Mouse (Mus musculus) forebrain, embryonic 12.5 days (tissue): ENCODE data around the gene Slc7a7. TPM values are rescaled to one million over a fixed set of nuclear protein-coding genes. Genes with fewer than 3 reads are reported as not detected.

Source experiments
- ATAC-seq: fragments of 200-750 bp; cut with Nextera tagmentation; 2 replicates; pipeline ENCODE4 v1.8.0; 2017; ENCODE audit warnings: moderate TSS enrichment; ENCODE audit not compliant: low FRiP score
- H3K27ac ChIP-seq: fragments of 300-500 bp; sonication (generic); 2 replicates; pipeline ENCODE4 v1.5.1; 2016; ENCODE audit warnings: mild to moderate bottlenecking
- H3K27me3 ChIP-seq: fragments of 300-500 bp; sonication (generic); 2 replicates; pipeline ENCODE4 v1.6.1; 2016; ENCODE audit warnings: mild to moderate bottlenecking
- H3K36me3 ChIP-seq: fragments of 300-500 bp; sonication (generic); replicated peaks from 2 replicates; pipeline ENCODE4 v1.6.1; 2016; ENCODE audit warnings: mild to moderate bottlenecking
- H3K4me1 ChIP-seq: fragments of 300-500 bp; sonication (generic); 2 replicates; pipeline ENCODE4 v1.6.1; 2016
- H3K4me2 ChIP-seq: fragments of 300-500 bp; sonication (generic); 2 replicates; pipeline ENCODE4 v1.6.1; 2016; ENCODE audit warnings: mild to moderate bottlenecking, moderate library complexity
- H3K4me3 ChIP-seq: fragments of 300-500 bp; sonication (generic); replicated peaks from 2 replicates; pipeline ENCODE4 v1.5.1; 2016; ENCODE audit warnings: mild to moderate bottlenecking
- H3K9ac ChIP-seq: fragments of 300-500 bp; sonication (generic); 2 replicates; pipeline ENCODE4 v1.6.1; 2016; ENCODE audit warnings: mild to moderate bottlenecking
- H3K9me3 ChIP-seq: fragments of 300-500 bp; sonication (generic); 2 replicates; pipeline ENCODE4 v1.6.1; 2016
- WGBS: fragments of 180-500 bp; shearing (Covaris S2); methylation state at CpG from one replicate; pipeline ENCODE4 v1.1.7; 2016; 5-methylcytosine and 5-hydroxymethylcytosine counted together
- polyA plus RNA-seq: library from polyadenylated mRNA; unstranded; fragments of >200 nt; fragmentation: Nextera tagmentation; extraction: Ambion mirVana; gene quantifications from 2 replicates; pipeline ENCODE4 v1.2.1, GENCODE M21; 2016

Slc7a7 gene
- polyA plus RNA-seq, result 4.2 and 5.4 TPM in 2 replicates

DNA sequence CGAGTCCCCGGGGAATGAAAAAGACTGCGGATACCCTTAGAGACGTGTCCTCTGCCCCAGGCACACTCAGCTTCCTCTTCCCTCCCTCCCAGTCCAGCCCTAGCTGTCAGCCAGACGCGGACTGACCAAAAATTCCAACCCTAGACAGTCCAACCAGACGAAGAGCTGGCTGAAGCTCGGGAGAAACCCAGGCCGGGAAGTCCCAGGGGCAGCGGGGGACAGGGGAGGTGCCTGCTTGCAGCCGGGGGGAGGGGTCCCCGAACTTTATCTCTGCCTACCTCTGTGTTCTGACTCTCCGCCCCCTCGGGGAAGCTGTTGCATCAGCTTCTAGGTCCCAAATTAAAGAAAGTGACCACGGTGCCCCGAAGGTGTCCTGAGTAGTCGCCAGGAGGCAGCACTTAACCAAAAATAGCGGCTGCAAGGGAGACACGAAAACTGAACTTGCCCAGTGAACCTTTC lies at the start of gene Slc7a7:
Gene Slc7a7, minus strand, starts transcription at position 158 of the 459 bp plus-strand sequence.
- ATAC-seq, result no peak
- peaks cover 42% of the 10 kb centered on the region for H3K27me3 ChIP-seq
- no peaks in the 10 kb centered on the region for H3K9me3 ChIP-seq
- peak within 1 kb of the TSS; percentile 15; the same call in 1 of the 2 replicates for H3K4me2 ChIP-seq
- H3K36me3 ChIP-seq, result no peaks in the 10 kb centered on the region
- H3K27ac ChIP-seq, result no peak within 1 kb of the TSS
- no peak within 1 kb of the TSS for H3K9ac ChIP-seq
- no peak within 1 kb of the TSS for H3K4me3 ChIP-seq
- peaks cover 22% of the 10 kb centered on the region for H3K4me1 ChIP-seq
- 7% methylated on average over 19 of the region's 19 CpGs for WGBS

GRCm38 (mm10) chr14:54464293-54465005 lies 46.9 kb upstream of the Slc7a7 start:
- Histone ChIP-seq H3K27me3 (no peaks in the 10 kb centered on the region), H3K36me3 (peaks cover 21% of the 10 kb centered on the region), H3K9ac (peak overlapping the region; percentile 79), H3K9me3 (no peaks in the 10 kb centered on the region), H3K4me2 (peak overlapping the region; percentile 92), H3K4me1 (peaks cover 7% of the 10 kb centered on the region; the same call in 1 of the 2 replicates), H3K27ac (peak overlapping the region; percentile 69; the same call in 1 of the 2 replicates), H3K4me3 (peak overlapping the region; percentile 82)
- peak; percentile 78 for ATAC-seq
- WGBS, result 1% methylated on average over 50 of the region's 57 CpGs

DNA sequence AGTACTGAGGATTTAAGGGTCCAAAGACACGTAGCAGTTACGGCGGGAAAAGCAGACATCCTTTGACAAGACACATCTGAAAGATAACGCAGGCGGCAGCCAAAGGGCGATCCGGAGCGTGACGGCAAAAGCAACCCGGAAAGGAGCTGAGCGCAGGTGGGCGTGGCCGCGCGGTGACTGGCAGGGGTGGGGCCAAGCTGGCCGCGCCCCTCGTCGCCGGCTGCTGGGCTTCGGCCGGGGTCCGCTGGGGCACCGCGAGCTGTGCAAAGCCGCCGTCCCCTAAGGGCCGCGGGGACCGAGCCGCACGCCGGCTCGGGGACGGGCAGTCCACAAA lies 46.3 kb upstream of the Slc7a7 start, which contains the start of gene Lrp10:
Gene Lrp10, plus strand, starts transcription at position 179 of the 334 bp plus-strand sequence.
- Histone ChIP-seq H3K27ac (peak within 1 kb of the TSS; percentile 69; the same call in 1 of the 2 replicates), H3K4me1 (peaks cover 7% of the 10 kb centered on the region; the same call in 1 of the 2 replicates), H3K4me3 (peak within 1 kb of the TSS; percentile 82), H3K27me3 (no peaks in the 10 kb centered on the region), H3K4me2 (peak within 1 kb of the TSS; percentile 92), H3K36me3 (peaks cover 16% of the 10 kb centered on the region), H3K9me3 (no peaks in the 10 kb centered on the region), H3K9ac (peak within 1 kb of the TSS; percentile 79)
- ATAC-seq, result peak; percentile 94
- 0% methylated on average over 29 of the region's 35 CpGs for WGBS

- Histone ChIP-seq H3K9ac (peak overlapping the region; percentile 79), H3K27me3 (no peaks in the 10 kb centered on the region), H3K4me3 (peak overlapping the region; percentile 82), H3K27ac (peak overlapping the region; percentile 69; the same call in 1 of the 2 replicates), H3K36me3 (peaks cover 10% of the 10 kb centered on the region), H3K9me3 (no peaks in the 10 kb centered on the region), H3K4me1 (peaks cover 7% of the 10 kb centered on the region; the same call in 1 of the 2 replicates), H3K4me2 (peak overlapping the region; percentile 92)
- WGBS, result 13% methylated on average over 12 of the region's 12 CpGs
- no peak for ATAC-seq
These were observed 45.8 kb upstream of the Slc7a7 start for GRCm38 (mm10) chr14:54463108-54463958.

GRCm38 (mm10) chr14:54462146-54462545 lies 44.6 kb upstream of the Slc7a7 start:
- no peak for ATAC-seq
- no peak overlapping the region for H3K9ac ChIP-seq
- H3K4me2 ChIP-seq, result no peak overlapping the region

DNA sequence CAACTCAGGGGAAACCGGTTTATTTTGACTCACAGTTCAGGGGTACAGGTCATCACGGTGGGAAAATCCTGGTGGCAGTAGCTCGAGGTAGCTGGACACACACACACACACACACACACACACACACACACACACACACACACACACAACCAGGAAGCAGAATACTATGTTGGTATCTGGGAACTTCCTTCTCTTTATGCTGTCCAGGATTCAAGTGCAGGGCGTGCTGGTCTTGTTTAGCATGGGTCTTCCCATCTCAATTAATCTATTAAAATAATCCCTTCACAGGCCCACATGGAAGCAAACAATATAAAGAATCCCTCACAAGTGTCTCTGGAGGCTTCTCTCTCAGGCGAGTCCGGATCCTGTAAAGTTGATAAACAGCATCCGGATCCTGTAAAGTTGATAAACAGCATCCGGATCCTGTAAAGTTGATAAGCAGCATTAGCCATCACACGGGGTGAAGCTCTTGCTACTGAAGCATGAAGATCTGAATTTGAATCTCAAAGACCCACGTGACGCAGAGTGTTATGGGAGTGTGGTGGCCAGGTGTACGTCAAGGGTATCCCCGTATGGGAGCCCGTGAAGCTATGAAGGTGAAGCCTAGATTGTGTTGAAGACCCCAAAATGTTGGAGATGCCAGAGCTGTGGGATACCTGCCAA lies 40.5 kb upstream of the Slc7a7 start:
- no peak overlapping the region for H3K4me3 ChIP-seq
- H3K4me2 ChIP-seq, result no peak overlapping the region
- no peaks in the 10 kb centered on the region for H3K9me3 ChIP-seq
- ATAC-seq, result no peak
- H3K27ac ChIP-seq, result no peak overlapping the region
- no peaks in the 10 kb centered on the region for H3K27me3 ChIP-seq
- 89% methylated on average over 14 of the region's 14 CpGs for WGBS
- H3K4me1 ChIP-seq, result no peaks in the 10 kb centered on the region
- no peaks in the 10 kb centered on the region for H3K36me3 ChIP-seq
- no peak overlapping the region for H3K9ac ChIP-seq

More at GRCm38 (mm10) chr14:54462146-54462545, 44.6 kb upstream of the Slc7a7 start:
- Histone ChIP-seq H3K27ac (no peak overlapping the region), H3K4me1 (peaks cover 7% of the 10 kb centered on the region; the same call in 1 of the 2 replicates), H3K27me3 (no peaks in the 10 kb centered on the region), H3K36me3 (no peaks in the 10 kb centered on the region; the same call in 1 of the 2 replicates), H3K9me3 (no peaks in the 10 kb centered on the region), H3K4me3 (no peak overlapping the region)
- WGBS, result 82% methylated on average over 4 of the region's 4 CpGs

GRCm38 (mm10) chr14:54454669-54455528 lies 37.3 kb upstream of the Slc7a7 start:
- Histone ChIP-seq H3K4me1 (no peaks in the 10 kb centered on the region), H3K27me3 (no peaks in the 10 kb centered on the region), H3K9me3 (no peaks in the 10 kb centered on the region), H3K36me3 (no peaks in the 10 kb centered on the region), H3K4me2 (no peak overlapping the region), H3K9ac (no peak overlapping the region), H3K27ac (no peak overlapping the region), H3K4me3 (no peak overlapping the region)
- 82% methylated on average over 11 of the region's 11 CpGs for WGBS
- no peak for ATAC-seq

- WGBS, result 89% methylated on average over 9 of the region's 9 CpGs
These were observed 36.0 kb upstream of the Slc7a7 start for GRCm38 (mm10) chr14:54453566-54453965.

GRCm38 (mm10) chr14:54445476-54445875 lies 27.9 kb upstream of the Slc7a7 start:
- Histone ChIP-seq H3K9me3 (no peaks in the 10 kb centered on the region), H3K9ac (no peak overlapping the region), H3K4me3 (no peak overlapping the region), H3K36me3 (peaks cover 11% of the 10 kb centered on the region), H3K4me2 (no peak overlapping the region), H3K4me1 (peaks cover 8% of the 10 kb centered on the region; the same call in 1 of the 2 replicates), H3K27ac (no peak overlapping the region), H3K27me3 (no peaks in the 10 kb centered on the region)
- no peak for ATAC-seq
- 69% methylated on average over 3 of the region's 3 CpGs for WGBS

More at GRCm38 (mm10) chr14:54453566-54453965, 36.0 kb upstream of the Slc7a7 start:
- Histone ChIP-seq H3K27me3 (no peaks in the 10 kb centered on the region), H3K4me1 (peaks cover 4% of the 10 kb centered on the region; the same call in 1 of the 2 replicates), H3K36me3 (no peaks in the 10 kb centered on the region), H3K9me3 (no peaks in the 10 kb centered on the region), H3K9ac (no peak overlapping the region), H3K4me2 (no peak overlapping the region), H3K27ac (no peak overlapping the region), H3K4me3 (no peak overlapping the region)
- ATAC-seq, result no peak

DNA sequence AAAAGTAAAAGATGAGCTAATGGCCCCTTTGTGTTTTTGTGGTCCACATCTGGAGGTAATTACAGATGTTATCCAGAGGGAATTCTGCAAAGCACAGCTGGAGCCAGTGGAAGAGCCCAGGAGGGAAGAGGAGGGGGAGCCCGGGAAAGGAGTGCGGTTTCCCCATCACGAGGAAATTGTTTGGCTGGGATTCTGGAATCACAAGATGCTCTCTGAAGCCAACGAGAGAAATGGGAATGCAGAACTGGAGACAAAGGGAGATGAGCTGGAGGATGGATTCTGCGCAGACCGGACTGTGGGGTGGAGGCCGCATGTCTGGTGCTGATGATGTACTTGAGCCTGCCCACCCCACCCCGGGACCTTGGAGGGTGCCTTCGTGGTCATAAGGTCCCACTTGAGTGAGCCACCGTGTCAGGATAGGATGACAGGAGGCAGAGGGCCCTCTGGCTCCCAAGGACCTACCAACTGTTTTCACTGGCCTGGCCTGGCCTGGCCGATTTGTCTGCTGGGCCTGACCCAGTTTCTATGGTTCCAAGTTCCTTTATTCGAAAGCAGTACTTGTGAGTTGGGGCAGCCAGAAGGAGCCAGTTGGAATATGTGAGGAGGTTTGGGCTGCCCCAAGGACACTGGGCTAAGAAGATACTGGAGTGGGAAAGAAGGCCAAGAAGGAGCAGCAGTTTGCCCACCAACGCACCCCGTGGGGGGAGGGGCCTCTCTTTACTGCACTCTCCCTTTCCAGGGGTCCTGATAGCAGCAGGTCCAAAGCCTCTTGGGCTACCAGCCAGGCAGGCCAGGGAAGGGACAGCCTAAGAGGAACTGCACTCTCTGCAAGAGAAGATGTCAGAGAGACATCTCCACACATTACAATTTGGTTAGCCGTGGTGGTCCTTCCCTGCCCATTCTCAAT lies 26.4 kb upstream of the Slc7a7 start:
- H3K27ac ChIP-seq, result no peak overlapping the region
- H3K9ac ChIP-seq, result no peak overlapping the region
- no peak overlapping the region for H3K4me3 ChIP-seq
- H3K9me3 ChIP-seq, result no peaks in the 10 kb centered on the region
- no peak overlapping the region for H3K4me2 ChIP-seq
- peaks cover 26% of the 10 kb centered on the region for H3K36me3 ChIP-seq
- no peak for ATAC-seq
- H3K27me3 ChIP-seq, result no peaks in the 10 kb centered on the region
- H3K4me1 ChIP-seq, result peaks cover 4% of the 10 kb centered on the region; the same call in 1 of the 2 replicates
- WGBS, result 66% methylated on average over 15 of the region's 15 CpGs
